Mouse (Mus musculus) left cerebral cortex, postnatal 4 days (tissue): Measurements from ENCODE around the gene Col10a1. TPM values are rescaled to one million over a fixed set of nuclear protein-coding genes. Genes with fewer than 3 reads are reported as not detected.
"Not testable (repeated sequence)": the region's sequence is repeated elsewhere in the genome, so short reads cannot be mapped to it uniquely, and the experiment has no call there.

Experiments used
- DNase-seq: peaks from one replicate; pipeline ENCODE4 v3.0.0-alpha.2; 2022
- intact Hi-C: fragments of 180-260 bp; cut with DNase I; formaldehyde crosslinking; loops from one replicate; pipeline ENCODE4 v1.15.1; 2025
- total RNA-seq, 2 experiments: library from RNA; stranded (reverse); gene quantifications; 2 replicates each; pipeline ENCODE4 v1.2.3; 2021

Col10a1 gene
- under 1 TPM in 1 of 2 experiments, not detected in 1; 0.10 TPM for total RNA-seq

GRCm38 (mm10) chr10:34389681-34390080 lies at the start of gene Col10a1:
Gene Col10a1, plus strand, starts transcription at chr10:34389981.
- DNase-seq, result no peak
- intact Hi-C loops, result no loop called here

- no peak for DNase-seq
- intact Hi-C loops, result no loop called here
These were observed 48.8 kb upstream of the Col10a1 start for GRCm38 (mm10) chr10:34341014-34341413.

GRCm38 (mm10) chr10:34341886-34342285 lies 47.9 kb upstream of the Col10a1 start:
- DNase-seq, result no peak
- intact Hi-C loops, result no loop called here

GRCm38 (mm10) chr10:34352166-34352565 lies 37.6 kb upstream of the Col10a1 start:
- DNase-seq, result no peak
- intact Hi-C loops, result no loop called here

GRCm38 (mm10) chr10:34358263-34358662 lies 31.5 kb upstream of the Col10a1 start:
- DNase-seq, result no peak
- intact Hi-C loops, result no loop called here

- peak; percentile 51 for DNase-seq
- intact Hi-C loops, result no loop called here
These were observed 26.0 kb upstream of the Col10a1 start for GRCm38 (mm10) chr10:34363756-34364155.

GRCm38 (mm10) chr10:34368138-34368537 lies 21.6 kb upstream of the Col10a1 start:
- DNase-seq, result no peak

GRCm38 (mm10) chr10:34373332-34373731 lies 16.4 kb upstream of the Col10a1 start:
- no peak for DNase-seq
- intact Hi-C loops, result no loop called here

More at GRCm38 (mm10) chr10:34368138-34368537, 21.6 kb upstream of the Col10a1 start:
- intact Hi-C loops, result no loop called here

GRCm38 (mm10) chr10:34385636-34386035 lies 4.1 kb upstream of the Col10a1 start:
- DNase-seq, result no peak
- intact Hi-C loops, result no loop called here

- intact Hi-C loops, result no loop called here
- no peak for DNase-seq
These were observed 7.2 kb downstream of the Col10a1 start for GRCm38 (mm10) chr10:34396959-34397358.

GRCm38 (mm10) chr10:34399267-34399666 lies 9.5 kb downstream of the Col10a1 start:
- intact Hi-C loops, result no loop called here
- no peak for DNase-seq

GRCm38 (mm10) chr10:34418204-34418756 lies 28.5 kb downstream of the Col10a1 start, which contains the start of gene Nt5dc1:
Gene Nt5dc1, minus strand, starts transcription at chr10:34418552.
- DNase-seq, result peak; percentile 95
- intact Hi-C loops, result no loop called here

GRCm38 (mm10) chr10:34418794-34419193 lies 29.0 kb downstream of the Col10a1 start:
- intact Hi-C loops, DNase-seq: not testable (repeated sequence)

- no peak for DNase-seq
- intact Hi-C loops, result no loop called here
These were observed 42.0 kb downstream of the Col10a1 start for GRCm38 (mm10) chr10:34431783-34432182.

GRCm38 (mm10) chr10:34434191-34434590 lies 44.4 kb downstream of the Col10a1 start:
- intact Hi-C loops, result not testable (repeated sequence)

More at GRCm38 (mm10) chr10:34434191-34434590, 44.4 kb downstream of the Col10a1 start:
- not testable (repeated sequence) for DNase-seq

Other genes starting within 250 kb of the Col10a1 start
- 10 to 100 TPM; 14.8 to 14.9 TPM for gene Dse, start 182.3 kb upstream of the Col10a1 start, total RNA-seq
- 10 to 100 TPM; 85.4 to 87.0 TPM for gene Tspyl1, start 107.8 kb upstream of the Col10a1 start, total RNA-seq
- 100 to 1,000 TPM; 232 to 256 TPM for gene Tspyl4, start 92.5 kb upstream of the Col10a1 start, total RNA-seq
- 1 to 10 TPM; 2.3 to 2.7 TPM for gene Nt5dc1, start 28.6 kb downstream of the Col10a1 start, total RNA-seq
- gene Frk, start 93.4 kb downstream of the Col10a1 start, total RNA-seq, result under 1 TPM; 0.48 to 0.70 TPM